Mouse (Mus musculus) B cell, adult 67 days (primary cell): ENCODE measurements around the gene Gm49711. TPM values are rescaled to one million over a fixed set of nuclear protein-coding genes. Genes with fewer than 3 reads are reported as not detected.

Experiments
- total RNA-seq, 2 experiments: library from RNA; stranded (reverse); gene quantifications; 4 replicates each; pipeline ENCODE4 v1.2.4; 2023

The Gm49711 gene
- not detected for total RNA-seq

DNA sequence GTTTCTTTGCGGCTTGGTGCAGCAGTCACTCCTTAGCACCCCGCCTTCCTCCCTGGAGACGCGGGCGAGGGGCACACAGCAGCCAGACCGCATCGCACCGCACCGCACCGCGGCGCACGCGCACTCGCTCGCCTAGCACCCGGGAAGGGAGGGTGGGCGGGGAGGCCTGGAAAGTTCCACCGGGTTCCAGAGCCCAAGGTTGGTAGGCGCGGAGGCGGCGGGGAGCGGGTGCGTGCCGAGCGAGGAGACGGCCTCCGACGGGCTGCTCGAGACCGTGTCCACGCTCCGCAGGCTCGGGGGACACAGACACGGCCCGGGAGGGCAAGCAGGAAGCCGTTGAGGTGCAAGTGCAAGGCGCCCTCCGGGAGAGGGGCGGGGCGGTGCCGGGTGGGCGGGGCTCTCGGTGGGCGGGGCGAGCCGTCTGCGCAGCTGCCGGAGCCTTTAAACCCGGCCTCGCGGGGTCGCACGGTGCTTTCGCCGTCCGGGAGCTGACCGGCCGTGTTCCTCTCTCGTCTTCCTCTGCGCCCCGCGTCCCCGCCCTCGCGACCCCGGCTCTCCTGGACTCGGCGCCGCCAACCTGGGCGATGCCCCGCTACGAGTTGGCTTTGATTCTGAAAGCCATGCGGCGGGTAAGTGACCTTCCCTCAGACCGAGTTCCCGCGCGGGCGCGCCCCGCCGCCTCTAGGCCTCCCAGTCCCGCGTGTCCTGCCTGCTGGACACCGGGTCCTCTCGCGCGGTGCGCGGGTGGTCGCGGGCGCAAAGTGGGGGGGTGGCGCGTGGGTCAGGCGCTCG is at the start of gene Gm49711, which contains the start of the genes Mrps6 and Slc5a3:
Gm49711 (plus strand) TSS at position 465 of the 792 bp plus-strand sequence.
Mrps6 (plus strand) TSS at position 419 of the 792 bp plus-strand sequence.
Slc5a3 (plus strand) TSS at position 471 of the 792 bp plus-strand sequence.

Other genes starting within 250 kb of the Gm49711 start
- gene Mrps6, start within 50 bp of the Gm49711 start, total RNA-seq: 10 to 100 TPM in 1 of 2 experiments, 1 to 10 TPM in 1; 8.9 to 16.0 TPM
- gene Slc5a3, start within 50 bp of the Gm49711 start, total RNA-seq: 1 to 10 TPM; 4.6 to 8.1 TPM
- not detected for gene Kcne2, start 234.1 kb downstream of the Gm49711 start, total RNA-seq
- gene Smim11, start 243.0 kb downstream of the Gm49711 start, total RNA-seq: 10 to 100 TPM; 26.1 to 30.3 TPM